Comparison of ENCODE assay signal across 17 mouse cellular contexts in the genomic region with DNA sequence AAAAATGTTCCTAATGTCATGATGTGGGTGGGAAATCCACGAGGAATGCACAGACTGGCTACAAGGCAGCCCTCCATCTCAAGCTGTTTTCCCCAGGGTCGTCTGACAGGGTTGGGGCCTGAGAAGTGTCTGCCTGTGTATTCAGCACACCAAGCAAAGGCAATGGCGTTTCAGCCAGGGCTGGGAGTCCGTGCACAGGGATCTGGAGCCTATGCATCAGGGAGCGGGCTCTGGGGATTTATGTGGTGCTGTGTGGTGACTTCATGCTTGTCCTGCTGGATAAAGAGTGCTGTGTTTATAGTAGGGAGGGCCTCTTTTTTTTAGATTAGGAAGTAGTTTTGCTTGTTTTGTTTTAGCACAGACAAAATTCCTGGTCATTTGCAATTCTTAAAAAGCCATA. TPM values are rescaled to one million over a fixed set of nuclear protein-coding genes. Genes with fewer than 3 reads are reported as not detected.
DNase-seq lines count a peak whose midpoint lies in the region; ATAC-seq and TF ChIP-seq lines count a peak whose summit lies in the region.
"Had no signal": no experiment of that assay in that cellular context is flagged by ENCODE, and none has a peak within 500 bp of the region (broad histone marks: within the 10 kb centered on the region; RNA-seq: fewer than 3 reads in every experiment).

No protein-coding gene starts in this region.

- TF ChIP-seq CTCF in lung, adult 2 months (IDR thresholded peaks at IDR 0.05; ENCODE audit: insufficient read depth, low read length), result no peak

- H3K4me3 ChIP-seq in lung, embryonic 16.5 days (ENCODE audit: low read length), result no peak overlapping the region
- H3K4me3 ChIP-seq in lung, adult 2 months (replicated peaks; ENCODE audit: extremely low read depth, low read depth, low read length), result no peak overlapping the region
- H3K4me3 ChIP-seq: limb, embryonic 15.5 days had no signal

- H3K4me2 ChIP-seq in lung, embryonic 16.5 days (ENCODE audit: low read depth, low read length), result no peak overlapping the region
- H3K4me2 ChIP-seq: limb, embryonic 15.5 days had no signal

- no peak overlapping the region for H3K9ac ChIP-seq in lung, embryonic 16.5 days (ENCODE audit: low read length)
- H3K9ac ChIP-seq: limb, embryonic 15.5 days had no signal

- ATAC-seq in frontal cortex, adult (ENCODE audit: low TSS enrichment), result peak; percentile 36; the same call in 1 of the 2 replicates
- ATAC-seq in lung, embryonic 16.5 days (ENCODE audit: low read depth), result peak; percentile 67
- no peak for ATAC-seq in megakaryocyte-erythroid progenitor cell, adult 5-6 weeks (replicated peaks; ENCODE audit: low FRiP score, low TSS enrichment, poor library complexity, severe bottlenecking)
- ATAC-seq: activated CD4-positive, CD25-positive, alpha-beta regulatory T cell, adult 4 months; hindbrain, embryonic 16.5 days had no signal

- H3K27ac ChIP-seq in lung, embryonic 16.5 days (ENCODE audit: low read length), result no peak overlapping the region
- H3K27ac ChIP-seq: limb, embryonic 15.5 days had no signal

- H3K9me3 ChIP-seq in lung, embryonic 16.5 days (ENCODE audit: control insufficient read depth, low read length), result no peaks in the 10 kb centered on the region
- H3K9me3 ChIP-seq: G1E; limb, embryonic 15.5 days had no signal

- H3K4me1 ChIP-seq in lung, embryonic 16.5 days (replicated peaks; ENCODE audit: control insufficient read depth, insufficient read depth, low read length), result no peaks in the 10 kb centered on the region; the same call in 1 of the 2 replicates
- no peaks in the 10 kb centered on the region; the same call in 1 of the 2 replicates for H3K4me1 ChIP-seq in lung, adult 2 months (ENCODE audit: control insufficient read depth, insufficient read depth, low read length)

- no peaks in the 10 kb centered on the region for H3K27me3 ChIP-seq in lung, embryonic 16.5 days (ENCODE audit: control insufficient read depth, insufficient read depth, low read depth, low read length)
- H3K27me3 ChIP-seq: limb, embryonic 15.5 days had no signal

- 24% methylated on average over 5 of the region's 5 CpGs for WGBS in lung, embryonic 16.5 days
- 56% methylated on average over 5 of the region's 5 CpGs for WGBS in lung, adult 2 months

- H3K36me3 ChIP-seq in lung, embryonic 16.5 days (ENCODE audit: control insufficient read depth, insufficient read depth, low read length), result no peaks in the 10 kb centered on the region
- H3K36me3 ChIP-seq: limb, embryonic 15.5 days had no signal

- TF ChIP-seq POLR2A in lung, adult 2 months (IDR thresholded peaks at IDR 0.05; ENCODE audit: borderline replicate concordance, extremely low read depth, low read depth, low read length), result no peak

- no peak for DNase-seq in frontal cortex, postnatal 10 days (ENCODE audit: low spot score in 2 of 2)
- DNase-seq in lung, adult 2 months, result no peak
- peak; percentile 56 for DNase-seq in embryo, embryonic 10 days (ENCODE audit: low spot score)
- peak; percentile 41 for DNase-seq in heart, postnatal 4 days
- DNase-seq in left cerebral cortex, adult 8-10 months (ENCODE audit: low spot score in 2 of 2), result no peak
- DNase-seq: B cell, adult 2 months; cerebellum, adult 9-10 months; gastrocnemius, postnatal 36 days; kidney, adult 9 months; thymus, adult 2 months had no signal

RNA-seq across cellular contexts. Expression of a gene that starts 26.2 kb away (rescaled TPM):
- 40.4 and 41.3 TPM in 2 replicates for polyA plus RNA-seq in lung, embryonic 16.5 days (2015; fragmentation: Nextera tagmentation; extraction: Ambion mirVana)
- polyA plus RNA-seq in lung, adult 2 months (2012; rRNA removed), result 15.6 and 17.4 TPM in 2 replicates
- 10 to 100 TPM; 20.1 to 22.1 TPM for total RNA-seq in heart, postnatal 4 days (2021)
- total RNA-seq in megakaryocyte-erythroid progenitor cell, adult 5-6 weeks (2014; fragmentation: Nextera tagmentation), result 16.6 and 24.0 TPM in 2 replicates
- 26.9 and 31.5 TPM in 2 replicates for total RNA-seq in megakaryocyte-erythroid progenitor cell, adult 5-6 weeks (2017)
- total RNA-seq in left cerebral cortex, adult 8-10 months (2022), result 10 to 100 TPM; 33.7 to 39.7 (median 34.8) TPM

Comparison
In these comparisons a context has a peak if more than half of its experiments do, and no peak if none do; other contexts are left out.
1. DNase-seq: peak in embryo, embryonic 10 days (single experiment) and heart, postnatal 4 days (single experiment); none in frontal cortex, postnatal 10 days (0 of 2), lung, adult 2 months (single experiment) and left cerebral cortex, adult 8-10 months (0 of 2).